Mouse (Mus musculus) bone marrow macrophage, adult 2 months (primary cell): ENCODE results near the gene Kif13a.

Experiments used
- CTCF ChIP-seq: IDR thresholded peaks from 2 replicates; pipeline ENCODE4 v1.5.1; 2012; ENCODE audit warnings: low read depth, mild to moderate bottlenecking, low read length, moderate library complexity
- POLR2A ChIP-seq: IDR thresholded peaks from 2 replicates; pipeline ENCODE4 v1.6.1; 2012; ENCODE audit warnings: mild to moderate bottlenecking, low read depth, low read length, borderline replicate concordance

DNA sequence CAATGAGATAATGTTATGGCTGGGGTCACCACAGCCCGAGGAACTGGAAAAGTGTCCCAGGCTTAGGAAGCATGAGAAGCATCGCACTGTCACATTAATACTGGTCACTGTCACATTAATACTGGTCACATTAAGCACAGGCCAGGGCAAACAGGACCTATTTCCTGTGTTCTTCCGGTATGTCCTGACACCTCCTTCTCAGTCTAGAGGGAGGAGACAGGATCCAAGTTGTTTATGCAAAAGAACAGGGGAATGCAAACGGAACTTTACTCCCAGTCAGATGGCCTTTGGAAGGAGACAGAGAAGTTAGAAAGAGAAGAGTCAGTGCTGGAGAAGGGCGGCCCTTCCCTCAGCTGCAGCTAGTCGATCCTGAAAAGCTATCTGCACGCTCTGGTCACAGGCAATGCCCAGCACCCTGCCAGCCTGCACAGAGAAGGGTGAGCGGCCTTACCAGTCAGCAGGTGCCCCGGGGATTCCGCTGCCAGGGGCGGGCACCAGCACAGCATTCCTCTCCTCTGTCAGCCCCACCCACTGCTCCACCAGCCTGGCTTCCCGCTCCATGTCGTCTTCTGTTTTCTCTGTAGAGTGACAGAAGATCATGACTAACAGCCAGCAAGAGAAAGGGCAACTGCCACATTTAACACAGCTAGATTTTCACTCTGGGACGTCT, 152.9 kb downstream of the Kif13a start:
- TF ChIP-seq POLR2A (no peak), CTCF (no peak)
